Mouse (Mus musculus) lung, postnatal 4 days (tissue): ENCODE measurements around the gene Gm10577.
A peak's percentile ranks its signal among the peaks of the same experiment; 100 is the strongest.

Experiments
- DNase-seq, 2 experiments: peaks; one replicate each; pipeline ENCODE4 v3.0.0; 2021

Gm10577 gene

GRCm38 (mm10) chr4:100994442-100995255 is 25.8 kb downstream of the Gm10577 start:
- DNase-seq = peak; percentile 14 to 44

- no peak for DNase-seq
These were observed 28.4 kb downstream of the Gm10577 start for GRCm38 (mm10) chr4:100992086-100992485.

- peak in 1 of 2 experiments; percentile 57 for DNase-seq
These were observed 29.5 kb downstream of the Gm10577 start for GRCm38 (mm10) chr4:100990996-100991395.

GRCm38 (mm10) chr4:100988231-100988799 is 32.2 kb downstream of the Gm10577 start:
- DNase-seq = no peak

GRCm38 (mm10) chr4:100987187-100987586 is 33.3 kb downstream of the Gm10577 start:
- DNase-seq = no peak

- no peak for DNase-seq
These were observed 43.0 kb downstream of the Gm10577 start for GRCm38 (mm10) chr4:100977522-100977921.

GRCm38 (mm10) chr4:100974455-100975035 is 46.0 kb downstream of the Gm10577 start:
- DNase-seq = no peak

- no peak for DNase-seq
These were observed 46.6 kb downstream of the Gm10577 start for GRCm38 (mm10) chr4:100973641-100974454.
